Mouse (Mus musculus) embryo, embryonic 11 days (tissue): Measurements from ENCODE around the gene Tbx4.

ENCODE experiments used
- DNase-seq: peaks from one replicate; pipeline ENCODE4 v3.0.0-alpha.2; 2015

The Tbx4 gene

GRCm38 (mm10) chr11:85885665-85886428 is at the start of gene Tbx4:
Gene Tbx4, plus strand, starts transcription at chr11:85886422.
- no peak for DNase-seq

GRCm38 (mm10) chr11:85836523-85837290 is 49.5 kb upstream of the Tbx4 start:
- DNase-seq: peak; percentile 51

- peak; percentile 31 for DNase-seq
Observed at GRCm38 (mm10) chr11:85837291-85837647, 49.0 kb upstream of the Tbx4 start.

- peak; percentile 63 for DNase-seq
Observed at GRCm38 (mm10) chr11:85837648-85838423, 48.4 kb upstream of the Tbx4 start.

- DNase-seq: peak; percentile 40
Observed at GRCm38 (mm10) chr11:85838424-85839257, 47.6 kb upstream of the Tbx4 start.

GRCm38 (mm10) chr11:85839258-85840030 is 46.8 kb upstream of the Tbx4 start:
- DNase-seq: no peak

- DNase-seq: peak; percentile 54
Observed at GRCm38 (mm10) chr11:85840031-85840802, 46.0 kb upstream of the Tbx4 start.

GRCm38 (mm10) chr11:85840803-85841145 is 45.4 kb upstream of the Tbx4 start:
- DNase-seq: peak; percentile 43

GRCm38 (mm10) chr11:85841211-85841681 is 45.0 kb upstream of the Tbx4 start:
- peak; percentile 65 for DNase-seq

GRCm38 (mm10) chr11:85841980-85842379 is 44.2 kb upstream of the Tbx4 start:
- DNase-seq: peak; percentile 92

- DNase-seq: no peak
Observed at GRCm38 (mm10) chr11:85842596-85843346, 43.5 kb upstream of the Tbx4 start.

GRCm38 (mm10) chr11:85843347-85843692 is 42.9 kb upstream of the Tbx4 start:
- DNase-seq: peak; percentile 91

GRCm38 (mm10) chr11:85844144-85844965 is 41.9 kb upstream of the Tbx4 start:
- peak; percentile 93 for DNase-seq

- no peak for DNase-seq
Observed at GRCm38 (mm10) chr11:85844971-85845370, 41.3 kb upstream of the Tbx4 start.

- DNase-seq: no peak
Observed at GRCm38 (mm10) chr11:85845921-85846320, 40.3 kb upstream of the Tbx4 start.

- no peak for DNase-seq
Observed at GRCm38 (mm10) chr11:85846509-85846908, 39.7 kb upstream of the Tbx4 start.

- DNase-seq: peak; percentile 90
Observed at GRCm38 (mm10) chr11:85849037-85849436, 37.2 kb upstream of the Tbx4 start.

- DNase-seq: no peak
Observed at GRCm38 (mm10) chr11:85850233-85850632, 36.0 kb upstream of the Tbx4 start, which contains the start of gene Gm11444. Gene Gm11444, minus strand, starts transcription at chr11:85850333.

GRCm38 (mm10) chr11:85850758-85851157 is 35.5 kb upstream of the Tbx4 start:
- peak; percentile 56 for DNase-seq
